Mouse (Mus musculus): ENCODE results near the gene Gm7995. TPM values are rescaled to one million over a fixed set of nuclear protein-coding genes. Genes with fewer than 3 reads are reported as not detected.
"Not testable (repeated sequence)": the region's sequence is repeated elsewhere in the genome, so short reads cannot be mapped to it uniquely, and the experiment has no call there.

Gm7995 gene
- not detected in 3 replicates for total RNA-seq (2017)

GRCm38 (mm10) chr14:42309910-42310309 is at the start of gene Gm7995:
Gene Gm7995, plus strand, starts transcription at chr14:42310210.
- not testable (repeated sequence) for ATAC-seq (replicated peaks; ENCODE audit: insufficient number of reproducible peaks, low FRiP score, low TSS enrichment, poor library complexity, severe bottlenecking)

DNA sequence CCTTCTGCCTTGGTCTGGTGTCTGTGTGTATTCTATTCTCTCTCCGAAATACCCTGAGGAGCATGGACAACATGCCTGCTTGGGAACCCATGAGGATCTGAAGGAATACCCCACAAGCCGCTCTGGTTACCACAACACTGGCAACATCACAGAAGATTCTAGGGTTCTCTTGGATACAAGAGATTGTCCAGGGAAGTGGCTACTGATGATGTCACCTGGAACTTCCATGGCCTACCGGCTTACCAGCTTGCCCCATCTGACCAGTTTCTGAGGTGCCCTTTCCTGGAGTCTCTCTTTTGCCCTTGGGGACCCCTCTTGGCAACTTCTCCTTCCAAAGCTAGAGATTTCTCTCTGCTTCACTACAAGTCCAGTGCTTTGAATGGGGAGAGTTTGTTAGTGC is 12.8 kb upstream of the Gm7995 start, which contains the start of gene Gm9611:
Gene Gm9611, minus strand, starts transcription at position 101 of the 400 bp plus-strand sequence.
- ATAC-seq (replicated peaks; ENCODE audit: insufficient number of reproducible peaks, low FRiP score, low TSS enrichment, poor library complexity, severe bottlenecking): not testable (repeated sequence)

Other genes with a start within 250 kb of the Gm7995 start
- not detected in 3 replicates for gene Gm7951, start 192.8 kb upstream of the Gm7995 start, total RNA-seq (2017)
- not detected in 3 replicates for gene Gm17027, start 147.6 kb upstream of the Gm7995 start, total RNA-seq (2017)
- not detected in 3 replicates for gene Gm3573, start 119.4 kb upstream of the Gm7995 start, total RNA-seq (2017)
- gene Gm17026, start 50.2 kb upstream of the Gm7995 start, total RNA-seq (2017): not detected in 3 replicates
- gene Gm9611, start 12.9 kb upstream of the Gm7995 start, total RNA-seq (2017): not detected in 3 replicates
- gene Gm8005, start 129.5 kb downstream of the Gm7995 start, total RNA-seq (2017): not detected in 3 replicates
- not detected in 3 replicates for gene Gm8011, start 153.7 kb downstream of the Gm7995 start, total RNA-seq (2017)
- not detected in 3 replicates for gene Gm8020, start 192.1 kb downstream of the Gm7995 start, total RNA-seq (2017)
- not detected in 3 replicates for gene Gm8024, start 214.1 kb downstream of the Gm7995 start, total RNA-seq (2017)

Data from monocyte, adult 5-6 weeks (primary cell).